8 mouse cellular contexts compared by ENCODE assay signal in the genomic region with DNA sequence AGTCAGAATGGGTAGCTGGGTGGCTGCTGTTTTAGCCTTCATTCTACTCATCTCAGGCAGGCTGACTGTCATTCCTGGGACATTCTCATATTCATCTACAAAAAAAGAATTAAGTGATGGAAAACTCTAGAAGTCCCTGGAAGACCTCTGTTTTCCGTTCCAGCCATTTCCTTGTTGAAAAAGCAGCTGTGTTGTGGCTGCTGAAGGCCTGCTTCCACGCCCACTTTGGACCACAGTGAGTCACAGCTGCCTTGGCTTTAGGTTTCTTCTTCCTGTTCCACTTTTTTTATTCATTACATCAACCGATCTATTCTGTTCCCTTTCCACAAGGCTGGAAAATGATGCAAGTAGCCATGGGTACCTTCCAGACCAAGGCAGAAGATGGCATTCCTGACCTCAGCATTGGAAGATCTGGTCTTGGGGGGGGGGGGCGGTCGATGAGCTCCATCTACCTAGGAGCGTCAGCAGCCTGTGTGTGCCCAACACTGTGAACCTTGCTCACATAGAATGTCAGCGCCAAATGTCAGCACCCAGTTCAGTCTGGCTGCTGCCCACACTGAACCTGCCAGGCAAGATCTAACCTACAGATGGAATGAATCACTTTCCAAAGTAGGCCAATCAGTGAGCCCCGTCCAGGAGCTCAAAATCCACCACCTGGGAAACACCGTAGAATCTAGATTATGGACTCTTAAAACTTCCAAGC. TPM values are rescaled to one million over a fixed set of nuclear protein-coding genes. Genes with fewer than 3 reads are reported as not detected.
DNase-seq lines count a peak whose midpoint lies in the region; ATAC-seq lines count a peak whose summit lies in the region.

No protein-coding gene starts in this region.

- no peak for DNase-seq in frontal cortex, postnatal 25 days (ENCODE audit: low spot score in 2 of 2)
- DNase-seq in CD4-positive, CD25-positive, alpha-beta regulatory T cell, adult 2 months (ENCODE audit: low read depth, low spot score): peak; percentile 77
- DNase-seq in heart, adult 18-20 months: peak; percentile 65 to 82
- peak; percentile 75 for DNase-seq in lung, postnatal 10 days
- no peak for DNase-seq in embryo, embryonic 9.5 days (ENCODE audit: extremely low spot score)
- no peak for DNase-seq in frontal cortex, postnatal 36 days (ENCODE audit: low spot score in 2 of 2)
- no peak for DNase-seq in frontal cortex, postnatal 10 days (ENCODE audit: low spot score in 2 of 2)

- ATAC-seq in frontal cortex, adult (ENCODE audit: low TSS enrichment): peak; percentile 33

RNA-seq across cellular contexts. Expression of gene Eif2d, which starts 31.4 kb away (rescaled TPM):
- total RNA-seq in heart, adult 18-20 months (2021): 10 to 100 TPM; 31.4 to 34.1 TPM

RNA-seq across cellular contexts. Expression of gene Dyrk3, which starts 46.3 kb away (rescaled TPM):
- total RNA-seq in heart, adult 18-20 months (2021): 1 to 10 TPM in 1 of 2 experiments, under 1 TPM in 1; 0.20 to 1.1 TPM

Comparison
In these comparisons a context has a peak if more than half of its experiments do, and no peak if none do; other contexts are left out.
1. DNase-seq: peak in CD4-positive, CD25-positive, alpha-beta regulatory T cell, adult 2 months (single experiment), heart, adult 18-20 months (2 of 2) and lung, postnatal 10 days (single experiment); none in frontal cortex, postnatal 25 days (0 of 2), embryo, embryonic 9.5 days (single experiment), frontal cortex, postnatal 36 days (0 of 2) and frontal cortex, postnatal 10 days (0 of 2).